Mouse (Mus musculus) bone marrow macrophage, adult 2 months (primary cell): ENCODE measurements around the gene Msln.

Experiments used
- CTCF ChIP-seq: IDR thresholded peaks from 2 replicates; pipeline ENCODE4 v1.5.1; 2012; ENCODE audit warnings: low read depth, mild to moderate bottlenecking, low read length, moderate library complexity
- POLR2A ChIP-seq: IDR thresholded peaks from 2 replicates; pipeline ENCODE4 v1.6.1; 2012; ENCODE audit warnings: mild to moderate bottlenecking, low read depth, low read length, borderline replicate concordance

DNA sequence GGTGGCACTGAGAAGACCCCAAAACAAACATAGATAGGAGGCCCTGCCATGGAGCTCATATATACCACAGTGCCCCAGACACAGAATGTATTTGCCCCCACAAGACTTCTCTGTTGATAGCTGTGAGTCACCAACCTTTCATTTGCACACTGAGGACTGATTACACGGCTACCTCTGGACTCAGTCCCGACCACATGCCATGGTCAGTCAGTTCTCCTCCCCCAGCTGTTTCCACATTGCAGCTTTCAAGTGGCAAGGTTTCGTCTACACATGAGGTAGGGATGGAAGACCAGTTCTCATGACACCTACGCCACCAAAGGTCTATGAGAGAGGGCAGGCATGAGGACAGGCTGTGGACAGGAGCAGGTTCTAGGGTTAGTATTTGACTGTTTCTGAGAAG, 43.0 kb downstream of the Msln start:
- no peak for TF ChIP-seq POLR2A
- no peak for TF ChIP-seq CTCF
